Mouse (Mus musculus) megakaryocyte-erythroid progenitor cell, adult 5-6 weeks (primary cell): ENCODE data around the gene Mdga1. TPM values are rescaled to one million over a fixed set of nuclear protein-coding genes. Genes with fewer than 3 reads are reported as not detected.
A peak's percentile ranks its signal among the peaks of the same experiment; 100 is the strongest.

Experiments
- ATAC-seq: replicated peaks from 2 replicates; pipeline ENCODE4 v1.8.0; 2016; ENCODE audit warnings: mild to moderate bottlenecking, inconsistent platforms; ENCODE audit not compliant: severe bottlenecking, poor library complexity, low FRiP score, low TSS enrichment
- total RNA-seq, 2 experiments: library from RNA; stranded (forward) in 1 of 2; stranded (reverse) in 1 of 2; fragments of 200-1000, 215-1000 nt in 1 of 2; fragments of >200 nt in 1 of 2; fragmentation: Nextera tagmentation in 1 of 2; gene quantifications; 2 replicates each; pipeline ENCODE4 v1.2.3; 2014 to 2017

Gene Mdga1
- total RNA-seq, 2 experiments from 2014 or later, result 7.3 to 14.4 TPM

GRCm38 (mm10) chr17:29824512-29825120, 145.3 kb downstream of the Mdga1 start:
- no peak for ATAC-seq

GRCm38 (mm10) chr17:29824208-29824509, 145.7 kb downstream of the Mdga1 start:
- ATAC-seq, result no peak; the same call in 1 of the 2 replicates

DNA sequence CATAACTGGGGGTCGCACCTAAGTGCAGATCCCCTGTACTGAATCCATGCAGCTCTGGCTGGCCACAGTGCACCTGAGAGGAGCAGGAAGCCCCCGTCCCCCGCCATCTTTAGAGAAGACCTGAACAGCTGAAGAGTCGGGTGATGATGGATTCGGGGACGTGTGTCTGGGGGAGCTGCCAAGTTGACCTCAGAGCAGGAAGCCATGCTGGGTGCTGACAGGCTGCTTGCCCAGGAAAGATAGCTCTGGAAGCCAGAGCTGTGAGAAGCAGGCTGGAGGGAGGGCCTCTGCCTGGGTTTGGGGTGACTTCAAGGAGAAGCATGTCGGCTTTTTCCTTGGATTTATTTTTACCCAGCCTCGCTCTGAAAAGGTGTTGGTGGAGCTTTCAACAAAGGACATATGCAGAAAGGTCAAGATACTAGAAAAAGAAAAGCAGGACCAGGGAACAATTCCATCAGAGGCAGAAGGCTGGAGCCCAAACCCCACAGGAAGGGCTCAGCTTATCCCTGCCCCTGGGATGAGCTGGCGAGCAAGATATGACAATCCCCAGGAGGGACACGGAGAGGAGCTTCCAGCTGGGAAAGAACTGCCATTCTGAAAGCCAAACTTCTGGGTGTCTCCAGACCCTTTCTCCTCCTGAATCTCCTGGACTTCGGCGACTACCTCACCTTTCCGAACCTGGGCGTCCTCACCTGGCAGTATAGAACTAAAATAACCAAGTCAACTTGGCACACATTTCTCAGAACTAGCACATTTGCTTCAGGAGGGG, 146.3 kb downstream of the Mdga1 start:
- ATAC-seq, result peak; percentile 60; the same call in 1 of the 2 replicates

GRCm38 (mm10) chr17:29819608-29820007, 150.3 kb downstream of the Mdga1 start:
- ATAC-seq, result no peak

DNA sequence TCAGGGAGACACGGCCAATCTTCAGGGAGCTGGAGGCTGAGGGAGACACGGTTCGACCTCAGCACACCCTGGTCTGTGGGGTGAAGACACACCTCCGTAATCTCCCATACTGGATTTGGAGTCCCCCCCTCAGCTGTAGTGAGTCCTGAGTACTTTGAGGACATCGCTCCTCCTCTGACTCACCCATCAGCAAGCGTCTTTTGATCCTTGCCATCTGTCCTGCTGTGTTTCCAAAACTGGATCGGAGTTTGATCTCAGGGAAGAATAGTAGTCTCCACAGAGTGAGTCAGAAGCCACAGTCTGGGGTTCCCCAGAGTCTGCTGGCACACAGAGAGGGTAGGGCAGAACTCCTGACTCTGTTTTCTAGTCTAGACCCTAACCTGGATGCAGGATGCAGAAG, 150.9 kb downstream of the Mdga1 start:
- ATAC-seq, result no peak

- no peak for ATAC-seq
Measured at GRCm38 (mm10) chr17:29818264-29818945, 151.5 kb downstream of the Mdga1 start.

- no peak for ATAC-seq
Measured at GRCm38 (mm10) chr17:29814758-29815157, 155.1 kb downstream of the Mdga1 start.

DNA sequence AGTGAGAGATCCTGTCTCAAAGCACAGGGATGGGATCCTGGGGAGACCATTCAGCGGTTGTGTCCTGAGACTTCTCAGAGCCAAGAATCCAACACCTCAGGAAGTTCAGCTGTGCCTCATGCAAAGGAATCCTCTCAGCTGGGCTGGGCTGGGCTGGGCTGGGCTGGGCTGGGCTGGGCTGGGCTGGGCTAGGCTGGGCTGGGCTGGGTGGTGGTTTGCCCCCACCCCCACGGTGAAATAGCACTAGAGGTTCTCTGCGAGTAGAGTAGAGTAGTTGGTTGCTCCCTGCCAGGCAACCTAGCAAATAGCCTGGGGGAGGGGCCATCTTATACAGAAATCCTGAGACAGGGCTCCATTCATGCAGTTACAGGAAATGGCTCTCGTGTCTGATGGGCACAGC, 156.6 kb downstream of the Mdga1 start:
- no peak for ATAC-seq

DNA sequence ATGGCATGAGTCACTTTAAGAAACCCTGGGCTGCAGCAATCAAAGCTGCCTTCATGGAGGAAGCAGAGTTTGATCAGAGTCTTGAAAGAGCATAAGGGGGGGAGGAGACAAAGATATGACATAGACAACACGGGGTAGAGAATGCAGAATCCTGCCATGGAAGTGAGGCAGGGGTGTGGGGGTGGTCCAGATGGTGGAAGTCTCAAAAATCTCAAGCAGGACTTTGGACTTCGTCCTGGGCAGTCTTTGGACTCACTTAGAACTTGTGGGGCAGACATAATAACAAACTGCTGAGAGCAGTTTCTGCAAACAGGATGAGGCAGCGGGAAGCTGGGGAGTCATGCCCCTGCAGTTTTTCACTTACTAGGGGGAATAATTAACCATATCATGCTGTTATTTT, 166.3 kb downstream of the Mdga1 start:
- ATAC-seq, result no peak

GRCm38 (mm10) chr17:29801358-29801757, 168.5 kb downstream of the Mdga1 start:
- peak; percentile 75 for ATAC-seq

- ATAC-seq, result no peak
Measured at GRCm38 (mm10) chr17:29800096-29800455, 169.8 kb downstream of the Mdga1 start.

GRCm38 (mm10) chr17:29799398-29800095, 170.3 kb downstream of the Mdga1 start:
- ATAC-seq, result no peak

- no peak for ATAC-seq
Measured at GRCm38 (mm10) chr17:29798151-29798550, 171.7 kb downstream of the Mdga1 start.

DNA sequence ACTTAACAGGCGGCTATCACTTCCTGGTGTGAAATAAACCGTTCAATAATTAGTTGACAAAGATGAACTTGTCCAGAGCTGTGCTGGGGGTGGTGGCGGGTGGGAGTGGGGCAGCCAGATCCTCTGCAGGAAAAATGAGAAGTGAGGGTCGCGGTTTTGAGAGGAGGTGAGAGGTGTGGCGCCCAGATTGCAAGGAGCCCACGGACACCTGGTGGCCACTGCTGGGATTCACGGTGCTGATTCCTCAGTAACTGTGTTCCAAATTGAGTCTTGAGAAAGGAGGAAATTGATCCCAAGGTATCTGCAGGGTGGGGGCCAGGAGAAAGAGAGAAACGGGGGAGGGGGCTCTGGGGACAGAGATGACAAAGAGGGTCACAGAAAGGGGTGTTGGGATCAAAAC, 173.1 kb downstream of the Mdga1 start:
- no peak for ATAC-seq

DNA sequence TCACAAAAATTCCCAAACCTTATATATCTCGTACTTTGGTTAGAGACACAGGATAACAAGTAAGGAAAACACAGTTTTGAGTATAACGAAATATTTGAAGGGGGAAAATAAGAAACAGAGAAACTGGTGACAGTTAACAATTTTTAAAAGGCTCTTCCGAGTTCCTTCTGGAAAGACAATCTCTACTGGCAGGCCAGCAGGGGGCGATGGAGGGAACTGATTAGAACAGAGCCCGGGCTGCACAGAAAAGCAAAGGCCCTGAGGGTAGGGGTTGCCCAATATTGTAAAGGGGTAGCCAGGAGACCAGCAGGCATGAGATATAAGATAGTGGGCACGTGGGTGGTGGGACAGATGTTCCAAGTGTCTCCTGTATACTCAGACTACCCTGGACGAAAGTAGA, 173.8 kb downstream of the Mdga1 start:
- peak; percentile 43; the same call in 1 of the 2 replicates for ATAC-seq

DNA sequence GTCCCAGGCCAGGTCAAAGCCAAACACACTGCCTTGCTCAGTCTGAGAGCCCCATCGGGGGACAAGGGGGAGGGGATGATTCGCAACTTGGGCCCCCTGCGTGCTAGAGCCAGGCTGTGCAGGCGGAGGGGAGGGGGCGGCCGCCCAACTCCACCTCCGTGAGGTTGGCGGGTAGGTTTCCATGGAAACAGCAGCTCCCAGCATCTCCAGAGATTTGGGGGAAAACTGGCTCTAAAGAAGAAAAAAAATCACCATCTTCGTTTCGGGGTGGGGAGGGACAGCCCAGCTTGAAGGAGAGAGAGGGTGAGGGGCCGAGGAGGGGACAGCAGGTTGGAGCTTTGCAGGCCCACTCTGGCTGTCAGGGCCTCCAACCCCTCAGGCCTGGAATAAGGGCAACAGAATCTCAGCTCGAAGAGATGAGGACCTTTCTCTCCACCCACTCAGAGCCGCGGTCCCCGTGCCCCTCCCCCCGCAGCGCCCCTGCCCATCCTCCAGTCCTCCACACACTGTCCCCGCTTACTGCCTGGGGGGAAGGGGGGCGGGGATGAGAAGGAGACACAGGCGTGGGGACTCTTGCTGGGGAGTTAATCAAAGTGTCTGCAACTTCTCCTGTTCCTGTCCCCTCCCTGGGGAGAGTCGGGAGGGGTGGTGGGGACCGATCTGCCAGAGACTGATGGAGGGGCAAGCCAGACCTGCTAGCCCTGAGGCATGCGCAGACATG, 174.7 kb downstream of the Mdga1 start:
- ATAC-seq, result no peak

DNA sequence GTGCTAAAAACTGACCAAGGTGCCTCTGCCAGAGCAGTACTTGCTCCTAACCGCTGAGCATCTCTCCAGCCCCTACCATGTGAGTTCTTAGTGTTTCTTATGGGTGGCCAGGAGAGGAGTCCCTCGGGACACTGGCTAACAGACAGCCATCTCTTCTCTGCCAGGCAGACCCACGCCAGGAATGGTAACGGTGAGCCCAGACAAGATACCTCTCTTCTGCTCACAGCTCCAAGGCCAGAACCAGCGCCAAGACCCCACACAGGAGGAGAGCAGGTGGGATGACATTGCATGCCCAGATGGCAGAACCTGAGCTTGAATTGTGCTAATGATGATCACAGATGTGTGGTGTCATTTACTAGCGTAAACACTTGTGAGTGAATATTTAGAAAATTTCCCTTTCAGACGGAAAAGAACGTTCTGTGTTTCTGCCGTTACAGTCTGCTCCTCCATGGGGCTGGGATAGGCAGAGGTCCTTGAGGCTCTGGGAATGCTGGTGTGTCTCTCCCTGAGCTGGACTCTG, 178.3 kb downstream of the Mdga1 start:
- ATAC-seq, result no peak

- ATAC-seq, result no peak
Measured at GRCm38 (mm10) chr17:29790231-29790740, 179.6 kb downstream of the Mdga1 start.

GRCm38 (mm10) chr17:29789715-29790114, 180.2 kb downstream of the Mdga1 start:
- no peak for ATAC-seq
